Mouse (Mus musculus) embryonic facial prominence, embryonic 14.5 days (tissue): Measurements from ENCODE around the gene Olfr248. TPM values are rescaled to one million over a fixed set of nuclear protein-coding genes. Genes with fewer than 3 reads are reported as not detected.

ENCODE experiments used
- ATAC-seq: fragments of 200-750 bp; cut with Nextera tagmentation; 2 replicates; pipeline ENCODE4 v1.8.0; 2017; ENCODE audit warnings: low read depth, moderate number of reproducible peaks, moderate TSS enrichment
- DNase-seq: peaks from one replicate; pipeline ENCODE4 v3.0.0-alpha.2; 2015; ENCODE audit warnings: low spot score
- H3K27ac ChIP-seq: fragments of 300-500 bp; sonication (generic); replicated peaks from 2 replicates; pipeline ENCODE4 v1.5.1; 2014; ENCODE audit warnings: low read depth, mild to moderate bottlenecking, low read length, moderate library complexity
- H3K27me3 ChIP-seq: fragments of 300-500 bp; sonication (generic); replicated peaks from 2 replicates; pipeline ENCODE4 v1.6.1; 2014; ENCODE audit warnings: low read length; ENCODE audit not compliant: control insufficient read depth, insufficient read depth
- H3K36me3 ChIP-seq: fragments of 300-500 bp; sonication (generic); 2 replicates; pipeline ENCODE4 v1.6.1; 2014; ENCODE audit warnings: low read length, mixed read lengths; ENCODE audit not compliant: control insufficient read depth, insufficient read depth
- H3K4me1 ChIP-seq: fragments of 300-500 bp; sonication (generic); 2 replicates; pipeline ENCODE4 v1.6.1; 2014; ENCODE audit warnings: antibody characterized with exemption, low read length; ENCODE audit not compliant: control insufficient read depth, insufficient read depth
- H3K4me2 ChIP-seq: fragments of 300-500 bp; sonication (generic); 2 replicates; pipeline ENCODE4 v1.6.1; 2014; ENCODE audit warnings: low read depth, mild to moderate bottlenecking, low read length, moderate library complexity, mixed read lengths
- H3K4me3 ChIP-seq: fragments of 300-500 bp; sonication (generic); 2 replicates; pipeline ENCODE4 v1.5.1; 2014; ENCODE audit warnings: low read depth, mild to moderate bottlenecking, low read length
- H3K9ac ChIP-seq: fragments of 300-500 bp; sonication (generic); 2 replicates; pipeline ENCODE4 v1.6.1; 2014; ENCODE audit warnings: low read depth, mild to moderate bottlenecking, low read length, moderate library complexity, mixed read lengths
- H3K9me3 ChIP-seq: fragments of 300-500 bp; sonication (generic); 2 replicates; pipeline ENCODE4 v1.6.1; 2016; ENCODE audit warnings: low read length; ENCODE audit not compliant: control insufficient read depth
- WGBS: fragments of 180-500 bp; shearing (Covaris S2); extraction: QIAGEN DNeasy Blood & Tissue Kit; methylation state at CpG from one replicate; pipeline ENCODE4 v1.1.7; 2014; 5-methylcytosine and 5-hydroxymethylcytosine counted together
- polyA plus RNA-seq: library from polyadenylated mRNA; unstranded; fragments of >200 nt; fragmentation: Nextera tagmentation; extraction: Ambion mirVana; gene quantifications from 2 replicates; pipeline ENCODE4 v1.2.1, GENCODE M21; 2014

Olfr248 gene
- polyA plus RNA-seq, 1 experiment from 2014 or later: not detected

DNA sequence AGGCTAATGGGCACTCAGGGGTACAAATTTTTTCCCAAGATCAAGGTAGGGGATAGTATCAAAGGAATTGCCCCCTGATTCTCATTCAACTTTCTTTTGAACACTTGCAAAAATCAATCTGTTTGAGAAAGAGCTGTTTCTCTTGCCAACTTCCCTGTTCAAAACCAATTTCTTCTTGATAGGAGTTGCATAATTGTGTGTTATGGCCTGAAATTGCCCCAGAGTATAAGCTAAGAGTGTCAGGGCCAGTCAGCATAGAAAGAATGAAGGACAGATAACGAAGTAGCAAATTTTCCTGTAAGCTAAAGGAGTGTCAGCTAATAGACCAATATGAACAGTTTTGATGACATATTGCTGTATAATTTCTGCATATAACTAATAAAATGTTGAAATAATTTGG is 36.6 kb downstream of the Olfr248 start:
- no peaks in the 10 kb centered on the region for H3K4me1 ChIP-seq
- H3K27me3 ChIP-seq: no peaks in the 10 kb centered on the region
- 75% methylated on average over 1 of the region's 1 CpGs for WGBS
- H3K9ac ChIP-seq: no peak overlapping the region
- DNase-seq: no peak
- H3K27ac ChIP-seq: no peak overlapping the region
- H3K9me3 ChIP-seq: no peaks in the 10 kb centered on the region
- H3K36me3 ChIP-seq: no peaks in the 10 kb centered on the region
- H3K4me2 ChIP-seq: no peak overlapping the region
- H3K4me3 ChIP-seq: no peak overlapping the region
- no peak for ATAC-seq

DNA sequence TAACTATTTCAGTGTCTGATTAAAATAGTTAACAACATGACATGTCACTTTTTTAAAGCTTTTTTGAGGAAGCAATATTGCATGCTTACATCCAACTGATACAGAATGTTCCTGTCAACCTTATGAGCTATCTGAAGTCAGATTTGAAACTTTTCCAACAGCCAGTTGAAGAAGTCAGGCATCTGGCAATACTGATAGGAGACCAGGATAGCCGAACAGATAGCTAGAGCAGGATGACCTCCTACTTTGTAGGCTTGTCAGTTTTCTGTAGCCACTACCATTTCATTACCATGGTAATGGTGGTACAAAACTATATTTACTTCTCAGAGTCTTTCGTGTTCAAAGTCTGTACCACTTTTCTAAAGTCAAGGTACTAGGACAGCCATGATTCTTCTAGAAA is 37.6 kb downstream of the Olfr248 start:
- Histone ChIP-seq H3K9ac (no peak overlapping the region), H3K4me2 (no peak overlapping the region), H3K4me1 (no peaks in the 10 kb centered on the region), H3K36me3 (no peaks in the 10 kb centered on the region), H3K9me3 (no peaks in the 10 kb centered on the region), H3K27me3 (no peaks in the 10 kb centered on the region), H3K4me3 (no peak overlapping the region), H3K27ac (no peak overlapping the region)
- 84% methylated on average over 2 of the region's 2 CpGs for WGBS
- DNase-seq (no peak), ATAC-seq (no peak)

DNA sequence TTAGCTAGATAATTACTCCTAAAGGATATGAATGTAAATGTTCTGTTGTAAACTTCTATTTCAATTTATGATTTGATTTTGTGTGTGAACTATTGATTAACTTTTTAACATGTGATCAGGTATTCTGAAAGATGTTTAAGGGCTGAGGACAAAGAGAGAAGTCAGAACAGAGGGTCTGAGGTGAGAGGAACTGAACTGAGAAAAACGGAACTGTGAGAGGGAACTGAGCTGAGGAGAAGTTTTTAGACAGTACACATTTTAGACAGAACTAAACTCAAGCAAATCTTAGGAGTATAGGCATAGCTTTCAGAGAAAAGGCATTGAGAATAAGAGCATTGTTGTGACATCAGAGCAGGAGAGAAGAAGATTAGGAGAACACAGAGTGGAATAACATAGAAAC is 43.3 kb downstream of the Olfr248 start:
- Histone ChIP-seq H3K4me3 (no peak overlapping the region), H3K27me3 (no peaks in the 10 kb centered on the region), H3K4me1 (no peaks in the 10 kb centered on the region), H3K4me2 (no peak overlapping the region), H3K36me3 (no peaks in the 10 kb centered on the region), H3K9me3 (no peaks in the 10 kb centered on the region), H3K27ac (no peak overlapping the region), H3K9ac (no peak overlapping the region)
- no peak for ATAC-seq
- no peak for DNase-seq
- WGBS: 53% methylated on average over 1 of the region's 1 CpGs

Other genes starting within 250 kb of the Olfr248 start
- not detected in 2 replicates for gene Olfr420, start 235.4 kb upstream of the Olfr248 start, polyA plus RNA-seq
- 0.47 and 0.57 TPM in 2 replicates for gene Spta1, start 218.3 kb upstream of the Olfr248 start, polyA plus RNA-seq
- gene Olfr419, start 139.0 kb upstream of the Olfr248 start, polyA plus RNA-seq: 0.18 TPM in 1 of 2 replicates, not detected in the other
- gene Mptx1, start 60.5 kb upstream of the Olfr248 start, polyA plus RNA-seq: not detected in 2 replicates
- not detected in 2 replicates for gene Olfr417, start 25.9 kb upstream of the Olfr248 start, polyA plus RNA-seq
- 0.36 TPM in 1 of 2 replicates, not detected in the other for gene Olfr414, start 33.0 kb downstream of the Olfr248 start, polyA plus RNA-seq
- gene Olfr220, start 51.0 kb downstream of the Olfr248 start, polyA plus RNA-seq: 0.11 TPM in 1 of 2 replicates, not detected in the other
- 1.3 and 1.5 TPM in 2 replicates for gene Fmn2, start 110.8 kb downstream of the Olfr248 start, polyA plus RNA-seq